Mouse (Mus musculus) limb, embryonic 10.5 days (tissue): ENCODE results near the gene Kndc1. TPM values are rescaled to one million over a fixed set of nuclear protein-coding genes. Genes with fewer than 3 reads are reported as not detected.
A peak's percentile ranks its signal among the peaks of the same experiment; 100 is the strongest.

Source experiments
- DNase-seq: peaks from one replicate; pipeline ENCODE4 v3.0.0-alpha.2; 2017; ENCODE audit warnings: low spot score
- H3K27ac ChIP-seq: fragments of 300-500 bp; sonication (generic); 2 replicates; pipeline ENCODE4 v1.5.1; 2016; ENCODE audit warnings: mild to moderate bottlenecking
- H3K27me3 ChIP-seq: fragments of 300-500 bp; sonication (generic); 2 replicates; pipeline ENCODE4 v1.6.1; 2016; ENCODE audit warnings: low read depth, mild to moderate bottlenecking; ENCODE audit not compliant: poor library complexity, severe bottlenecking
- H3K36me3 ChIP-seq: fragments of 300-500 bp; sonication (generic); 2 replicates; pipeline ENCODE4 v1.6.1; 2016; ENCODE audit warnings: mild to moderate bottlenecking, moderate library complexity
- H3K4me1 ChIP-seq: fragments of 300-500 bp; sonication (generic); 2 replicates; pipeline ENCODE4 v1.6.1; 2016
- H3K4me3 ChIP-seq: fragments of 300-500 bp; sonication (generic); 2 replicates; pipeline ENCODE4 v1.5.1; 2016; ENCODE audit warnings: mild to moderate bottlenecking, moderate library complexity
- H3K9me3 ChIP-seq: fragments of 300-500 bp; sonication (generic); replicated peaks from 2 replicates; pipeline ENCODE4 v1.6.1; 2016; ENCODE audit warnings: mild to moderate bottlenecking
- WGBS: fragments of 180-500 bp; shearing (Covaris S2); methylation state at CpG from one replicate; pipeline ENCODE4 v1.1.7; 2016; 5-methylcytosine and 5-hydroxymethylcytosine counted together
- microRNA counts: library from miRNA; unstranded; fragments of <30 nt; microRNA quantifications from one replicate; lab custom pipeline; 2017
- microRNA-seq: library from miRNA; unstranded; fragments of <30 nt; microRNA quantifications from one replicate; pipeline ENCODE4, GENCODE M21; 2017
- polyA plus RNA-seq: library from polyadenylated mRNA; unstranded; fragments of >200 nt; fragmentation: Nextera tagmentation; extraction: Ambion mirVana; gene quantifications from 2 replicates; pipeline ENCODE4 v1.2.1, GENCODE M21; 2016

Gene Kndc1
- polyA plus RNA-seq, 1 experiment from 2014 or later, result not detected

- Histone ChIP-seq H3K27ac (no peak overlapping the region), H3K4me1 (peaks cover 13% of the 10 kb centered on the region), H3K4me3 (no peak overlapping the region), H3K36me3 (0 out of 2 replicates have a peak, but pooled peaks cover 3% of the 10 kb centered on the region), H3K27me3 (0 out of 2 replicates have a peak, but pooled peaks cover 3% of the 10 kb centered on the region), H3K9me3 (no peaks in the 10 kb centered on the region)
- DNase-seq, result no peak
- WGBS, result 60% methylated on average over 3 of the region's 3 CpGs
Observed at GRCm38 (mm10) chr7:139980778-139981177, 86.3 kb downstream of the Kndc1 start.

DNA sequence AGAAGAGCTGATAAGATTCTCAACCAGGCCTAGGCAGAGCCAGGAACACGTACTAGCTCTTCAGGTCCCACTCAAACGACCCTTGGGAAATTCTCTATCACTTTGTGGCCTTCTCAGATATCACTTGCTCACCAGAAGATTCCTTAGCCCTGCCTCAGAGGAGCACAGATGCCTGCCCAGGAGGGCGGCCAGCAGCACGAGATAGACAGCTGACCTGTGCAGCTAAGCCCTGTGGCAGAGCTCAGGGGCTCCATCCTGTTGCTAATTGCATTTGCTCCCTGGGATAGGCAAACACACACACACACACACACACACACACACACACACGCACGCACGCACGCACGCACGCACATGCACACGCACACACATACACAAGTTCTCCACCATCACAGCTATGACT, 87.6 kb downstream of the Kndc1 start:
- H3K9me3 ChIP-seq, result no peaks in the 10 kb centered on the region
- DNase-seq, result no peak
- H3K4me3 ChIP-seq, result no peak overlapping the region
- H3K27ac ChIP-seq, result no peak overlapping the region
- H3K27me3 ChIP-seq, result 0 out of 2 replicates have a peak, but pooled peaks cover 3% of the 10 kb centered on the region
- WGBS, result 76% methylated on average over 11 of the region's 11 CpGs
- H3K4me1 ChIP-seq, result peaks cover 13% of the 10 kb centered on the region
- H3K36me3 ChIP-seq, result 0 out of 2 replicates have a peak, but pooled peaks cover 3% of the 10 kb centered on the region

GRCm38 (mm10) chr7:139984505-139984904, 90.0 kb downstream of the Kndc1 start:
- 0 out of 2 replicates have a peak, but pooled peaks cover 3% of the 10 kb centered on the region for H3K36me3 ChIP-seq
- H3K27ac ChIP-seq, result no peak overlapping the region
- DNase-seq, result no peak
- 0 out of 2 replicates have a peak, but pooled peaks cover 3% of the 10 kb centered on the region for H3K27me3 ChIP-seq
- no peaks in the 10 kb centered on the region for H3K4me1 ChIP-seq
- WGBS, result 93% methylated on average over 11 of the region's 11 CpGs
- no peaks in the 10 kb centered on the region for H3K9me3 ChIP-seq
- no peak overlapping the region for H3K4me3 ChIP-seq

GRCm38 (mm10) chr7:139988272-139988671, 93.8 kb downstream of the Kndc1 start:
- Histone ChIP-seq H3K27ac (no peak overlapping the region), H3K27me3 (no peaks in the 10 kb centered on the region), H3K9me3 (no peaks in the 10 kb centered on the region), H3K4me3 (no peak overlapping the region), H3K36me3 (0 out of 2 replicates have a peak, but pooled peaks cover 3% of the 10 kb centered on the region), H3K4me1 (0 out of 2 replicates have a peak, but pooled peaks cover 4% of the 10 kb centered on the region)
- 89% methylated on average over 9 of the region's 9 CpGs for WGBS
- no peak for DNase-seq

DNA sequence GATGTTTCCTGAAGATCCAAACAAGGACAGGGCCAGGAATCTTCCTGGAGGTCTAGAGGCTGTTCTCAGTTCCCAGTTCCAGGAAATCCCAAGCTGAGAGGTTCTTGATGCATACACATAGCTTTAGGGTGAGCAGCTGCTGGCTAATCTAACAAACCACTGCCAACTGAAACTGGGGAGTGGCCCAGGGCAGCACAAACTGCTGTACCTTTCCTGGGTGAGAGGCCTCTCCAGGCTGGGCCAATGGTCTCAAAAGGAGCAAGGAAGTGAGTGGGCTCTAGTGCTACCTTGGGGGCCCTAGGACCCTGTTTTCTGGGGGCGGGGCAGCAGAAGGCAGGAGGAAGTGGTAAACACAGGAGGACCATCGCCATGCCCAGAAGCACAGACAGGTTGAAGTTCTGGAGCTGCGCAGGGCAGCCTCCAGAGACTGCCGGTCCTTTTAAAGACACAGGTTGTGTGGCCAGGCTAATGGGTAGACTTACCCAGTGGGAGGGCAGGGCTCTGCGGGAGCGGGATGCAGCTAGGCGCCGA, 96.4 kb downstream of the Kndc1 start:
- DNase-seq, result no peak
- WGBS, result 78% methylated on average over 8 of the region's 8 CpGs
- Histone ChIP-seq H3K27me3 (no peaks in the 10 kb centered on the region), H3K4me1 (0 out of 2 replicates have a peak, but pooled peaks cover 4% of the 10 kb centered on the region), H3K4me3 (no peak overlapping the region), H3K9me3 (no peaks in the 10 kb centered on the region), H3K27ac (no peak overlapping the region), H3K36me3 (peaks cover 17% of the 10 kb centered on the region)

MicroRNAs encoded within 50 kb of the gene (microRNA counts, 519-probe panel; counts per million panel counts)
- microRNA mmu-miR-202-3p (lab: Ali Mortazavi, UCI), result 684 counts per million, percentile 72 among the panel's probes with 10 or more counts
- 684 counts per million, percentile 72 among the panel's probes with 10 or more counts for microRNA mmu-miR-202-5p (lab: Ali Mortazavi, UCI)

Small RNA genes lying within 50 kb of the gene (microRNA-seq; reads per million reads assigned to microRNA genes)
- not detected for gene Mir202
- gene Mir7062, result 1.2 reads per million
- gene mmu-mir-7686, result not detected

Other genes starting within 250 kb of the Kndc1 start
- gene Cfap46, start 210.9 kb upstream of the Kndc1 start, polyA plus RNA-seq, result 0.13 and 0.38 TPM in 2 replicates
- not detected in 2 replicates for gene Adgra1, start 60.5 kb upstream of the Kndc1 start, polyA plus RNA-seq
- gene Utf1, start 49.1 kb downstream of the Kndc1 start, polyA plus RNA-seq, result 0.38 and 0.64 TPM in 2 replicates
- 0.39 and 0.85 TPM in 2 replicates for gene 6430531B16Rik, start 84.1 kb downstream of the Kndc1 start, polyA plus RNA-seq
- gene Adam8, start 97.9 kb downstream of the Kndc1 start, polyA plus RNA-seq, result 2.2 TPM in 2 replicates
- 38.8 and 40.7 TPM in 2 replicates for gene Zfp511, start 141.7 kb downstream of the Kndc1 start, polyA plus RNA-seq
- gene Tubgcp2, start 142.0 kb downstream of the Kndc1 start, polyA plus RNA-seq, result 81.6 and 87.8 TPM in 2 replicates
- not detected in 2 replicates for gene Msx3, start 154.4 kb downstream of the Kndc1 start, polyA plus RNA-seq
- 1.1 and 1.2 TPM in 2 replicates for gene Caly, start 187.9 kb downstream of the Kndc1 start, polyA plus RNA-seq
- gene Prap1, start 198.7 kb downstream of the Kndc1 start, polyA plus RNA-seq, result not detected in 2 replicates
- 8.7 and 13.9 TPM in 2 replicates for gene Fuom, start 207.7 kb downstream of the Kndc1 start, polyA plus RNA-seq
- 19.2 and 23.7 TPM in 2 replicates for gene Paox, start 221.1 kb downstream of the Kndc1 start, polyA plus RNA-seq
- 174 and 178 TPM in 2 replicates for gene Echs1, start 221.8 kb downstream of the Kndc1 start, polyA plus RNA-seq
- 29.5 and 31.9 TPM in 2 replicates for gene Mtg1, start 242.9 kb downstream of the Kndc1 start, polyA plus RNA-seq